Mouse (Mus musculus) midbrain, embryonic 16.5 days (tissue): ENCODE measurements at regions not wholly inside any gene's neighbourhood (a gene's known extent, or its start where the extent isn't known, plus 50 kb on each side); places are given as distances from the start of the nearest gene placed in this dataset.

Experiments
- ATAC-seq: fragments of 200-750 bp; cut with Nextera tagmentation; 2 replicates; pipeline ENCODE4 v1.8.0; 2017; ENCODE audit warnings: moderate TSS enrichment
- H3K27ac ChIP-seq: fragments of 300-500 bp; sonication (generic); 2 replicates; pipeline ENCODE4 v1.5.1; 2014; ENCODE audit warnings: mild to moderate bottlenecking, low read length, mixed read lengths
- H3K27me3 ChIP-seq: fragments of 300-500 bp; sonication (generic); 2 replicates; pipeline ENCODE4 v1.6.1; 2014; ENCODE audit warnings: low read depth, low read length, mixed read lengths; ENCODE audit not compliant: control insufficient read depth, insufficient read depth
- H3K36me3 ChIP-seq: fragments of 300-500 bp; sonication (generic); 2 replicates; pipeline ENCODE4 v1.6.1; 2014; ENCODE audit warnings: mild to moderate bottlenecking, low read length, moderate library complexity, mixed read lengths; ENCODE audit not compliant: control insufficient read depth, insufficient read depth
- H3K4me1 ChIP-seq: fragments of 300-500 bp; sonication (generic); 2 replicates; pipeline ENCODE4 v1.6.1; 2014; ENCODE audit warnings: mild to moderate bottlenecking, low read length, mixed read lengths; ENCODE audit not compliant: control insufficient read depth, insufficient read depth
- H3K4me2 ChIP-seq: fragments of 300-500 bp; sonication (generic); 2 replicates; pipeline ENCODE4 v1.6.1; 2014; ENCODE audit warnings: mild to moderate bottlenecking, low read length, mixed read lengths
- H3K4me3 ChIP-seq: fragments of 300-500 bp; sonication (generic); 2 replicates; pipeline ENCODE4 v1.5.1; 2014; ENCODE audit warnings: low read depth, mild to moderate bottlenecking, low read length, moderate library complexity, mixed read lengths
- H3K9ac ChIP-seq: fragments of 300-500 bp; sonication (generic); 2 replicates; pipeline ENCODE4 v1.6.1; 2014; ENCODE audit warnings: low read depth, low read length, mixed read lengths
- H3K9me3 ChIP-seq: fragments of 300-500 bp; sonication (generic); replicated peaks from 2 replicates; pipeline ENCODE4 v1.6.1; 2014; ENCODE audit warnings: mild to moderate bottlenecking, low read length, mixed read lengths; ENCODE audit not compliant: control insufficient read depth, poor library complexity, severe bottlenecking
- WGBS: fragments of 180-500 bp; shearing (Covaris S2); extraction: QIAGEN DNeasy Blood & Tissue Kit; methylation state at CpG from one replicate; pipeline ENCODE4 v1.1.7; 2014; 5-methylcytosine and 5-hydroxymethylcytosine counted together

GRCm38 (mm10) chr19:15827990-15828705, 119.0 kb downstream of the Psat1 start:
- H3K4me1 ChIP-seq: no peaks in the 10 kb centered on the region
- WGBS: 82% methylated on average over 10 of the region's 10 CpGs
- H3K4me2 ChIP-seq: no peak overlapping the region
- ATAC-seq: no peak
- no peaks in the 10 kb centered on the region for H3K9me3 ChIP-seq
- H3K9ac ChIP-seq: no peak overlapping the region
- no peak overlapping the region for H3K27ac ChIP-seq
- no peaks in the 10 kb centered on the region for H3K36me3 ChIP-seq
- H3K4me3 ChIP-seq: no peak overlapping the region
- H3K27me3 ChIP-seq: no peaks in the 10 kb centered on the region

- no peaks in the 10 kb centered on the region for H3K4me1 ChIP-seq
- no peaks in the 10 kb centered on the region for H3K9me3 ChIP-seq
- H3K4me3 ChIP-seq: no peak overlapping the region
- H3K36me3 ChIP-seq: no peaks in the 10 kb centered on the region
- 85% methylated on average over 9 of the region's 9 CpGs for WGBS
- ATAC-seq: no peak
- no peak overlapping the region for H3K4me2 ChIP-seq
- H3K27ac ChIP-seq: no peak overlapping the region
- H3K27me3 ChIP-seq: no peaks in the 10 kb centered on the region
- H3K9ac ChIP-seq: no peak overlapping the region
Observed at GRCm38 (mm10) chr19:15827120-15827989, 119.8 kb downstream of the Psat1 start.

GRCm38 (mm10) chr19:15823688-15824371, 123.3 kb downstream of the Psat1 start:
- no peaks in the 10 kb centered on the region for H3K27me3 ChIP-seq
- H3K9ac ChIP-seq: no peak overlapping the region
- no peak overlapping the region for H3K27ac ChIP-seq
- H3K4me2 ChIP-seq: no peak overlapping the region
- no peak overlapping the region for H3K4me3 ChIP-seq
- H3K36me3 ChIP-seq: no peaks in the 10 kb centered on the region
- ATAC-seq: no peak
- no peaks in the 10 kb centered on the region for H3K9me3 ChIP-seq
- no peaks in the 10 kb centered on the region for H3K4me1 ChIP-seq
- 92% methylated on average over 6 of the region's 6 CpGs for WGBS

- ATAC-seq: no peak
- Histone ChIP-seq H3K4me3 (no peak overlapping the region), H3K36me3 (no peaks in the 10 kb centered on the region), H3K27ac (no peak overlapping the region), H3K27me3 (no peaks in the 10 kb centered on the region), H3K9me3 (no peaks in the 10 kb centered on the region), H3K4me1 (no peaks in the 10 kb centered on the region), H3K4me2 (no peak overlapping the region), H3K9ac (no peak overlapping the region)
- 67% methylated on average over 7 of the region's 7 CpGs for WGBS
Observed at GRCm38 (mm10) chr19:15820020-15820419, 127.1 kb downstream of the Psat1 start.

GRCm38 (mm10) chr19:15815166-15815565, 132.0 kb downstream of the Psat1 start:
- Histone ChIP-seq H3K4me3 (no peak overlapping the region), H3K4me1 (no peaks in the 10 kb centered on the region), H3K27me3 (peaks cover 2% of the 10 kb centered on the region; the same call in 1 of the 2 replicates), H3K9ac (no peak overlapping the region), H3K9me3 (no peaks in the 10 kb centered on the region), H3K36me3 (no peaks in the 10 kb centered on the region), H3K4me2 (no peak overlapping the region), H3K27ac (no peak overlapping the region)
- WGBS: 80% methylated on average over 6 of the region's 6 CpGs
- ATAC-seq: no peak

GRCm38 (mm10) chr19:15809008-15809407, 138.1 kb downstream of the Psat1 start:
- Histone ChIP-seq H3K4me1 (peaks cover 6% of the 10 kb centered on the region; the same call in 1 of the 2 replicates), H3K4me2 (no peak overlapping the region), H3K27ac (no peak overlapping the region), H3K9me3 (no peaks in the 10 kb centered on the region), H3K9ac (no peak overlapping the region), H3K36me3 (no peaks in the 10 kb centered on the region), H3K27me3 (peaks cover 15% of the 10 kb centered on the region), H3K4me3 (no peak overlapping the region)
- 92% methylated on average over 5 of the region's 5 CpGs for WGBS
- no peak for ATAC-seq

- no peaks in the 10 kb centered on the region for H3K36me3 ChIP-seq
- ATAC-seq: no peak
- no peak overlapping the region for H3K9ac ChIP-seq
- no peak overlapping the region for H3K4me2 ChIP-seq
- WGBS: 91% methylated on average over 2 of the region's 2 CpGs
- no peak overlapping the region for H3K4me3 ChIP-seq
- no peaks in the 10 kb centered on the region for H3K9me3 ChIP-seq
- H3K27ac ChIP-seq: no peak overlapping the region
- peaks cover 17% of the 10 kb centered on the region for H3K4me1 ChIP-seq
- peaks cover 13% of the 10 kb centered on the region for H3K27me3 ChIP-seq
Observed at GRCm38 (mm10) chr19:15807681-15808080, 139.5 kb downstream of the Psat1 start.

- H3K4me3 ChIP-seq: no peak overlapping the region
- H3K4me2 ChIP-seq: peak overlapping the region; percentile 21; the same call in 1 of the 2 replicates
- H3K36me3 ChIP-seq: no peaks in the 10 kb centered on the region
- peaks cover 16% of the 10 kb centered on the region for H3K27me3 ChIP-seq
- peaks cover 35% of the 10 kb centered on the region for H3K4me1 ChIP-seq
- 12% methylated on average over 8 of the region's 8 CpGs for WGBS
- no peaks in the 10 kb centered on the region for H3K9me3 ChIP-seq
- no peak overlapping the region for H3K9ac ChIP-seq
- H3K27ac ChIP-seq: 0 out of 2 replicates have a peak overlapping the region, but pooled peaks have one; percentile 47
- ATAC-seq: peak; percentile 71
Observed at GRCm38 (mm10) chr19:15803131-15803889, 143.8 kb downstream of the Psat1 start.
